Mouse (Mus musculus) MEL (cell line): ENCODE results near the gene Smim13.
A peak's percentile ranks its signal among the peaks of the same experiment; 100 is the strongest.

Experiments
- CHD1 ChIP-seq: IDR thresholded peaks from 2 replicates; pipeline ENCODE4 v1.6.1; 2012; ENCODE audit warnings: low read depth, mild to moderate bottlenecking, inconsistent platforms, low read length, improper control_type of control experiment
- CTCF ChIP-seq, 3 experiments: IDR thresholded peaks in 2 of 3; conservative IDR thresholded peaks in 1 of 3; 2 replicates each; pipeline ENCODE4 v1.5.1; 2011 to 2012; ENCODE audit warnings: low read length in 3 of 3, low read depth in 2 of 3, mild to moderate bottlenecking in 2 of 3, improper control_type of control experiment in 1 of 3, inconsistent platforms in 1 of 3, mixed read lengths in 1 of 3, moderate library complexity in 1 of 3; ENCODE audit not compliant: control insufficient read depth in 1 of 3, insufficient read depth in 1 of 3, poor library complexity in 1 of 3, severe bottlenecking in 1 of 3
- E2F4 ChIP-seq: IDR thresholded peaks from 2 replicates; pipeline ENCODE4 v1.6.1; 2011; ENCODE audit warnings: low read depth, low read length, improper control_type of control experiment, borderline replicate concordance
- GABPA ChIP-seq: IDR thresholded peaks from 2 replicates; pipeline ENCODE4 v1.6.1; 2012; ENCODE audit warnings: low read depth, mild to moderate bottlenecking, inconsistent platforms, low read length, improper control_type of control experiment, moderate library complexity
- GATA1 ChIP-seq: IDR thresholded peaks from 2 replicates; pipeline ENCODE4 v1.6.1; 2011; ENCODE audit warnings: low read depth, low read length, improper control_type of control experiment
- MXI1 ChIP-seq: IDR thresholded peaks from 2 replicates; pipeline ENCODE4 v1.6.1; 2011; ENCODE audit warnings: mild to moderate bottlenecking, low read depth, low read length, improper control_type of control experiment
- MYC ChIP-seq: IDR thresholded peaks from 2 replicates; pipeline ENCODE4 v1.6.1; 2011; ENCODE audit warnings: low read depth, mild to moderate bottlenecking, low read length, improper control_type of control experiment, moderate library complexity
- POLR2A ChIP-seq, 2 experiments: IDR thresholded peaks; 2 replicates each; pipeline ENCODE4 v1.6.1; 2011 to 2012; ENCODE audit warnings: low read length in 2 of 2, mild to moderate bottlenecking in 2 of 2, control low read depth in 1 of 2, improper control_type of control experiment in 1 of 2, low read depth in 1 of 2, moderate library complexity in 1 of 2; ENCODE audit not compliant: control insufficient read depth in 1 of 2, insufficient read depth in 1 of 2, poor library complexity in 1 of 2
- ZC3H11A ChIP-seq: IDR thresholded peaks from 2 replicates; pipeline ENCODE4 v1.6.1; 2012; ENCODE audit warnings: low read depth, mild to moderate bottlenecking, inconsistent platforms, low read length, improper control_type of control experiment

DNA sequence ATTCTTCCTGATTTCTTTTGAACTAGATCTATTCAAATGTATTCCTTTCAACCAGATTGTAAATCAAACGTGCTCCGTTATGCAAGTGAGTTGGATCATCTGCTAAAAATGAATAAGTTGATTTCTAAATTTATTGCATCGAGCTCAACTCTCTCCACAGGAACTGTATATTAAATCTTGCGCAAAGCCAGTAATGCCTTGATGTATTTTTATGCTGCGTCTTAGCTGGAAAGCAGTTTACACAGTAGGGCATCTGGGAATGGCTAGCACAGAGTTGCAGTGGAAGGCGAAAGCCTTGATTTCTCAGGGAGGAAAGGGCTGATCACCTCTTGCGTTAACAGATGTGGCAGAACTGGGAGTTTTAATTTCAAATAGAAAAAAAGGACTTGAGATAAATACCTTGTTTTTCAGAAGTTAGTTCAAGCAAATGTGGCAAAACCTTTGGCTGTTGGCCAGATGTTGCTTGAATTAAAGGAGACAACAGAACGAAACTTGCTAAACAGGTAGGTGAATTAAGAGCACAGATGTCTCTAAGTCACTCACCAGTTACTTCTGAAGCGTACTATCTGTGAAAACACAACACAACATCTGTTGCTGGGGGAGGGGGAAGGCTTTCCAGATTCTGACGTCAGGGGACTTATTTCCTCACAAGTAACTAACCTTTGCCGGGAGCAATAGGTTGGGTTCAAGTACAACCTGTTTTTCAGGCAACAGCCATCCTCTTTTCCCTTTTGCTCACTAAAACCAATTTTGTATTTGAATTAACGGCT lies 708 bp upstream of the Smim13 start:
- TF ChIP-seq POLR2A (IDR thresholded peaks at IDR 0.05; ENCODE audit: control insufficient read depth in 1 of 2, insufficient read depth in 1 of 2, low read depth in 1 of 2, low read length in 2 of 2, poor library complexity in 1 of 2), result no peak
- peak; percentile 1; the same call in 1 of the 2 replicates for TF ChIP-seq MXI1
- no peak for TF ChIP-seq E2F4
- no peak for TF ChIP-seq ZC3H11A
- TF ChIP-seq GATA1, result peak; percentile 51; the same call in 1 of the 2 replicates
- TF ChIP-seq GABPA, result peak; percentile 15; the same call in 1 of the 2 replicates
- TF ChIP-seq CTCF (IDR thresholded peaks at IDR 0.05 in 2 of 3, conservative IDR thresholded peaks at IDR 0.05 in 1 of 3; ENCODE audit: control insufficient read depth in 1 of 3, insufficient read depth in 1 of 3, low read depth in 2 of 3, low read length in 3 of 3, poor library complexity in 1 of 3, severe bottlenecking in 1 of 3), result no peak
- TF ChIP-seq CHD1, result no peak
- peak; percentile 24; the same call in 1 of the 2 replicates for TF ChIP-seq MYC
